Mouse (Mus musculus): Measurements from ENCODE around the gene Stard13. TPM values are rescaled to one million over a fixed set of nuclear protein-coding genes. Genes with fewer than 3 reads are reported as not detected.

The Stard13 gene
- polyA plus RNA-seq, 1 experiment from 2014 or later = 4.2 TPM

GRCm38 (mm10) chr5:150996586-150996985, 237.1 kb downstream of the Stard13 start:
- WGBS = 86% methylated on average over 2 of the region's 2 CpGs
- DNase-seq (ENCODE audit: low spot score) = no peak
- H3K27me3 ChIP-seq (replicated peaks; ENCODE audit: low read depth, poor library complexity, severe bottlenecking) = no peaks in the 10 kb centered on the region
- H3K9me3 ChIP-seq = no peaks in the 10 kb centered on the region
- H3K27ac ChIP-seq (replicated peaks) = no peak overlapping the region
- H3K4me3 ChIP-seq = no peak overlapping the region
- H3K36me3 ChIP-seq (replicated peaks) = no peaks in the 10 kb centered on the region
- H3K4me1 ChIP-seq = no peaks in the 10 kb centered on the region

DNA sequence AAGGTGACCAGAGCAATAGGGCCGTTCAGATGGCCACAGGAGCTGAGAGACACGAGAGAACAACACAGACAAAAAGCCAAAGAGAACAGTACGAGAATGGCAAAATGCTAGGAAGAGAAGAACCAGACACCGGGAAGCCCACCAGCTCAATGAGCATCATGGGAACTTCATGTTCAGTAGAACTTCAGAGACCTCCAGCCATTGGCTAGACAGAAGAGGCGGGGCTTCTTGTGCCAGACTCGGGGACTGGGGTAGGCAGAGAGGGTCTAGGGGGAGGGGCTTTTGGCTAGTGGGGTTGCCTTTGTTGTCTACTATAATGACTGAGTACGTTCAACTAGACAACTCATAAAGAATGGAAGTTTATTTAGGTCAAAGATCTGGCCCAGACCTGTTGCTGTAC, 239.5 kb downstream of the Stard13 start:
- no peaks in the 10 kb centered on the region for H3K4me1 ChIP-seq
- no peak overlapping the region for H3K4me3 ChIP-seq
- no peak overlapping the region for H3K27ac ChIP-seq (replicated peaks)
- no peak for DNase-seq (ENCODE audit: low spot score)
- no peaks in the 10 kb centered on the region for H3K27me3 ChIP-seq (replicated peaks; ENCODE audit: low read depth, poor library complexity, severe bottlenecking)
- no peaks in the 10 kb centered on the region for H3K36me3 ChIP-seq (replicated peaks)
- WGBS = 89% methylated on average over 7 of the region's 7 CpGs
- H3K9me3 ChIP-seq = no peaks in the 10 kb centered on the region

Other genes starting within 250 kb of the Stard13 start
- not detected in 2 replicates for gene Gm42906, start 194.3 kb upstream of the Stard13 start, polyA plus RNA-seq (2016; fragmentation: Nextera tagmentation; extraction: Ambion mirVana)